Mouse (Mus musculus): Measurements from ENCODE around the gene Cxcl17.

DNA sequence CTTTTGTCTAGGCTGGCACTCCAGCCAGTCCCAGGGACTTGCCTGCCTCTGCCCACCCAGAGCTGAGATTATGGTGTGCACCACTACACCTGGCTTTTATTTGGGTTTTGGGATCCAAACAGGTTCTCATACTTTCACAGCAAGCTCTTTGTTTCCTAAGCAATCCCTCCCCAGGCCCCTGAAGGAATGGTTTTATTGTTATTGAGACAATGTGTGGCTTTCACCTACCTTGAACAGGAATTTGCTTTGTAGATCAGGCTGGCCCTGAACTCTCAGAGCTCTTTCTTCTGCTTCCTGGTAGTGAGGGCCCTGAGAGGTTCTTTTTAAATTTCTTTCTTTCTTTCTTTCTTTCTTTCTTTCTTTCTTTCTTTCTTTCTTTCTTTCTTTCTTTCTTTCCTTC, 30.1 kb downstream of the Cxcl17 start:
- TF ChIP-seq EP300 (IDR thresholded peaks at IDR 0.05; ENCODE audit: low read length) (no peak), CTCF (conservative IDR thresholded peaks at IDR 0.05 in 1 of 2, IDR thresholded peaks at IDR 0.05 in 1 of 2; ENCODE audit: low read depth in 2 of 2, low read length in 2 of 2) (no peak), ZC3H11A (IDR thresholded peaks at IDR 0.05; ENCODE audit: low read depth, low read length) (no peak), POLR2A (IDR thresholded peaks at IDR 0.05; ENCODE audit: low read depth, low read length) (no peak), MYC (IDR thresholded peaks at IDR 0.05; ENCODE audit: low read depth, low read length) (no peak), CHD1 (IDR thresholded peaks at IDR 0.05; ENCODE audit: low read depth, low read length) (no peak), KAT2A (IDR thresholded peaks at IDR 0.05; ENCODE audit: insufficient replicate concordance, low read length) (no peak), CHD2 (IDR thresholded peaks at IDR 0.05; ENCODE audit: low read length) (no peak), SIN3A (IDR thresholded peaks at IDR 0.05; ENCODE audit: low read length) (no peak), MAX (IDR thresholded peaks at IDR 0.05; ENCODE audit: low read length) (no peak), ZKSCAN1 (IDR thresholded peaks at IDR 0.05; ENCODE audit: borderline replicate concordance, low read depth, low read length) (no peak), ZMIZ1 (IDR thresholded peaks at IDR 0.05; ENCODE audit: low read depth, low read length) (no peak), TCF12 (IDR thresholded peaks at IDR 0.05; ENCODE audit: low read depth, low read length) (no peak)

Measured in CH12.LX (cell line).